Mouse (Mus musculus): Measurements from ENCODE around the gene Gm3636.
"Not testable (repeated sequence)": the region's sequence is repeated elsewhere in the genome, so short reads cannot be mapped to it uniquely, and the experiment has no call there.

Gm3636 gene

DNA sequence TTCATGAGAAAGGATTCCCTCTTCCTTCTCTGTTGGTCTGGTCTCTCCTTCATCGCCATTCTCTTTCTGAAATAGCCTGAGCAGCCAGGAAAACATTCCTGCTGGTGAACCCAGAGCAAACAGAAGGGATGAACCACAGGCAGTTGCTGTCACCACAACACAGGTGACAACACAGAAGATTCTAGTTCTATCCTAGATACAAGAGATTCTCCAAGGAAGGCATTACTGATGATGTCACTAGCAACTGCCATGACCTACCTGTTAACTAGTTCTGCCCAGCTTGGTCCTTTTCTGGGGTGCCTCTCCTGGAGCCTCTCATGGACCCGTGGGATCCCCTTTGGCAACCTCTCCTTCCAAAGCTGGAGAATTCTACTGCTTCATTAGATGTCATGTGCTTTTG lies at the start of gene Gm3636:
Gm3636 (minus strand) TSS at position 101 of the 400 bp plus-strand sequence.
- DNase-seq = not testable (repeated sequence)

GRCm38 (mm10) chr14:6774311-6774710 lies 32.2 kb upstream of the Gm3636 start, which contains the start of gene Gm8362:
TSS of gene Gm8362 (minus strand) at chr14:6774411.
- not testable (repeated sequence) for DNase-seq

DNA sequence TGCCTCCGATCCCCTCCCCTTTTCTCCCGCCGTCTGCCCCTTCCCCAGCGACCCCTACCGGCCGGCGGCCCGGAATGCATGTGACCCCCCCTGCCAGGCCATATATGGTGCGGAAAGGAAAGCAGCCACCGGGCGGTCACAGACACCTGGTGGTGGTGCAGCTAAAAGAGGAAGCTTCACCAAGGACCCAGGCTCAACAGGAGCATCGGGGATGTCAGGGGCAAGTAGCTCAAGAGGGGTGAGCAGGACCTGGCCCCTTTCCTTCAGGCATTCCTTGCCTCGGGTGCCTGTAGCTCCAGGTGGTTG lies 15.1 kb upstream of the Gm3636 start:
- peak; percentile 1 to 5 for DNase-seq

- DNase-seq = peak; percentile 6 to 8
Measured at GRCm38 (mm10) chr14:6756384-6757230, 14.5 kb upstream of the Gm3636 start.

GRCm38 (mm10) chr14:6720151-6720550 lies 22.0 kb downstream of the Gm3636 start, which contains the start of gene Gm8050:
TSS of gene Gm8050 (minus strand) at chr14:6720251.
- DNase-seq = not testable (repeated sequence)

Measured in cerebellum, postnatal 36 days (tissue).